Mouse (Mus musculus) embryo, embryonic 10 days (tissue): ENCODE measurements around the gene Grin3b.
A peak's percentile ranks its signal among the peaks of the same experiment; 100 is the strongest.

Experiments
- DNase-seq: peaks from one replicate; pipeline ENCODE4 v3.0.0-alpha.2; 2015; ENCODE audit warnings: low spot score

Gene Grin3b

DNA sequence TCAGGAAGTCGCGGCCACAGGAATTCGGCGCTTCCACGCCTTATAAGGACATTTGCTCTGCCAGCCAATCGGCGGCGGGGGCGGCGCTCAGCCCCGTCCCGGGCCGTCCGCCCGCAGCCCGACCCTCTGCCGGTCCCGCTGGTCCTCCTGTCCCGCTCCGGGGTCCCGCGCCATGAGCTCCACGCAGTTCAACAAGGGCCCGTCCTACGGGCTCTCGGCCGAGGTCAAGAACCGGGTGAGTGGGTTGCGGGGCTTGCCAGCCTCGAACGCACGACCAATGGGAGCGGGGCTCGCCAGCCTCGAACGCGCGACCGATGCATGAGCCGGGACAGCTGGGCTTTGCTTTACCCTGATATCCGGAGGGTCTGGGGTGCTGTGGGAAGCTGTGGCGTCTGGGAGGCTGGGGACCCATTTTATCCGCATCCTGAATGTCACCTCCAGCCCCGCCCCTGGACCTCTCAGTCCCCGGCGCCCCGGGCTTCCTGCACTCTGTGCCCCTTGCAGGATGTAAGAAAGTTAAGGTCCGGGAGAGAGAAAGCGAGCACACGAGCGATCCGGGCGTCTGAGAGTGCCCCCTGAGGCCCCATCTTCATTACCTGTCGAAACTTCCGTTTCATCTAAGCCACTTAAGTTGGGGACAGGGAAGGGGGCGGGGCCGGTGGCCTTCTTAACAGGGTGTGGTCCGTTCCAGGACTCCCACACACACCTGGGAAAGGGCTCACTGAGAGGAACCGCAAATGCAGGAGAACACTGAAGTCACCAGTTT, 18.2 kb downstream of the Grin3b start, which contains the start of gene Cnn2:
Cnn2 (plus strand) TSS at position 79 of the 766 bp plus-strand sequence.
- DNase-seq, result peak; percentile 80

DNA sequence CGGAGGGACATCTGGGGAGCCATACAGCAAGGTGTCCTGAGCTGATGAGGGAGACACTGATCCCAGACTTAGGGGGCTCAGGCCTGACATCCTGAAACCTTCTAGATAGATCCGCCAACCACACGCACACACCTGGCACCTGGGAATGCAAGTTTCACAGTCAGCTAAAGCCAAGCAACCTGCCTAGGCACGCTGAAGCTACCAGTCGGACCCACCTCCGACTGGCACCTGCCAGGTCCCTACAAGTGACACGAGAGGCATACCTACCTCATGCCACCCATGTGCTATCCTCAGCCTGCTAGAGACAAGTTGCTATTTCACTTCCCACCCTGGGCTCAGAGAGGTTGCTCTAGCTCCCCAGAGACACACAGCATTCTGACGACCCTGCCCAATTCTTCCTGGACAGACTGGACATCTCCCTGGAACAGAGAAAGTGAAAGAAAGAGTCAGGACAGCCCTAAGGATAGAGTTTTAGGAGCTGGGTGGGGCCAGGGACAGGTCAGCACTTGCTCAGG, 18.8 kb downstream of the Grin3b start:
- no peak for DNase-seq

DNA sequence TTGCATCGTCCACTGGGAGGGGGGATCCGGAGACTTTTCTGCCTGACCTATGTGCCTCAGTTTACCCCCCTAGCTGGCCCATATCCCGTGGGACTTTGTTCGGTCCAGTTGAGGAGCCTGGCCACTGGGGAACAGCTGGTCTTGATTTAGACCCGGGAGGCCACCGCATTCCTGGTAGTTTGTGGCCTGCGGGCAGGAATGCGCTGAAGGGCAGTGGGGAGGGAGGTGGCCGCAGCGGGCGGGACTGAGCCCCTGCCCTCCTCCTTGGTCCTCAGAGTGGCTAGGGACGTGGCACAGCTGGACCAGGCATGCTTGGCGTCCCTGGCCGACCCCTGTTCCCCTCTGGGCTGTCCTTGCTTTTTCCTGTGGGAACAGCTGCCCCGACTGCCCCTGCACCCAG, 19.4 kb downstream of the Grin3b start:
- peak; percentile 77 for DNase-seq

DNA sequence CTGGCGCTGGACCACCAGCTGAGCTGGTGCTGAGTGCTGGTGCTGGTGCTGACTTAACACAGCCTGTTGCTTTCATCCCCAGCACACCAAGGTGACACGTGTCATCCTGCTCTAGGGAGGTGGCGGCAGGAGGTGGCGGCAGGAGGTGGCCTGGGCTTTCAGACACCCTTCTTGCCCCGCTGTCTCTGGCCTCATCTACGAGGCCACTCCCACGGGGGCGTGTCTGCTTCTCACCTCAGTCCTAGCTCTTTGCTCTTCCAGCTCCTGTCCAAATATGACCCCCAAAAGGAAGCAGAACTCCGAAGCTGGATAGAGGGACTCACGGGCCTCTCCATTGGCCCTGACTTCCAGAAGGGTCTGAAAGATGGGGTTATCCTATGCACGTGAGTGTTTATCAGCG, 20.6 kb downstream of the Grin3b start:
- DNase-seq, result no peak

DNA sequence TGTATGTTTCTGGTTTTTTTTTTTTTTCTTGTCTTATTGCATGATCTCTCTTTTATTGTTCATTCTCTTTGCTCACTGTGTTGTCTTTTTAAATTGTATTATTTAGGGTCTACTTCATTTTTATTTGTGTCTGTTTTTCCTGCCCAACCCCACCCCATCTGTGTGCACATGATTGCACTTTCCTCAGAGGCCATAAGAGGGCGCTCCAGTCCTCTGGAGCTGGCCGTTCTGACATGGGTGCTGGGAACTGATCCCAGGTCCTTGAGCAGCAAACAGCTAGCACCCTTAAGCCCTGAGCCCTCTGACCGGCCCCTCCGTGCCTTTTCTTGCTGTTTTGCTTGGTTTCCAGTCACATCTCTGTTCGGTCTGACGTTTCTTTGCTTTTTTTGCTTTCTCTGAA, 21.0 kb downstream of the Grin3b start:
- DNase-seq, result no peak

DNA sequence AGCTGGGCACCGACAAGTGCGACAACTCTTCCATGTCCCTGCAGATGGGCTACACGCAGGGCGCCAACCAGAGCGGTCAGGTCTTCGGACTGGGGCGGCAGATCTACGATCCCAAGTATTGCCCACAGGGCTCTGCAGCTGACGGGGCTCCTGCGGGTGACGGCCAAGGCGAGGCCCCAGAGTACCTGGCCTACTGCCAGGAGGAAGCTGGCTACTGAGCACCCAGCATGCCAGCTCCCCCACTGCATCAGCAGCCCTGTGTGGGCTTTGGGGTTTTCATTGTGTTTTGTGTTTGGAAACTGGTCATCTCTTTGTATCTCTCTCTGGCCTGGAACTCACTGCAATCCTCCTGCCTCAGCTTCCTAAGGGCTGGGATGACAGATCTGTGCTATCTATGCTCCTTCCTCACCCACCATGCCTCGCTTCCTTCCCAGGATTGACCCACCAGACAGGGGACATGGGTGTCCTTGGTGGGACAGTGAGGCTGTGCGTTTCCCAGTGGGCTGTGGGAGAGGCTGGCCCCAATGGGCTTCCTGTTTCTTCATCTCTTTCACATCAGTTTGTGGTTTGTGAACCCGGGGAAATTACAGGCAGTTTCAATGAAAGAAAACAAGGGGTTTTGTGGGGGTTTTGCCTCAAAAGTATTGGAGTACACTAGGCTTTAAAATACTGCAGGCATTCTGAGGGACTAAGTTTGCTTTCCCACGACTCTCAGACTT, 24.0 kb downstream of the Grin3b start:
- DNase-seq, result no peak

DNA sequence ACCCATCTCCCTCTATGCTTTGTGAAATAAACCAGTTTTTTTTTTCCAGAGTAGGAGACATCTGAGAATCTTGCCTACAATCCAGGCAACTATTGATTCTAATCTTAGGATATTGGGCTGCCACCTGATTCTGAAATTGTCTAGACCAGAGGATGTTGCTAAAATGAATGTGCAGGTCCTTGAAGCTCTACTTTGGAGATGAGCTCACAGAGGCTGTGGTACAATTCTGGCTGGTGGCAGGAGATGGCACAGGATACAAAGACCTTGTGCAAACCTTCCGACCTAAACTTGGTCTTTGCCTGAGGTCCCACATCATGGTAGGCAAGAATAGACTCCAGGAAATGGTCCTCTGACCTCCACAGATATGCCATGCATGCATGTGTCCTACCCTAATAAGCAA, 25.1 kb downstream of the Grin3b start:
- no peak for DNase-seq

DNA sequence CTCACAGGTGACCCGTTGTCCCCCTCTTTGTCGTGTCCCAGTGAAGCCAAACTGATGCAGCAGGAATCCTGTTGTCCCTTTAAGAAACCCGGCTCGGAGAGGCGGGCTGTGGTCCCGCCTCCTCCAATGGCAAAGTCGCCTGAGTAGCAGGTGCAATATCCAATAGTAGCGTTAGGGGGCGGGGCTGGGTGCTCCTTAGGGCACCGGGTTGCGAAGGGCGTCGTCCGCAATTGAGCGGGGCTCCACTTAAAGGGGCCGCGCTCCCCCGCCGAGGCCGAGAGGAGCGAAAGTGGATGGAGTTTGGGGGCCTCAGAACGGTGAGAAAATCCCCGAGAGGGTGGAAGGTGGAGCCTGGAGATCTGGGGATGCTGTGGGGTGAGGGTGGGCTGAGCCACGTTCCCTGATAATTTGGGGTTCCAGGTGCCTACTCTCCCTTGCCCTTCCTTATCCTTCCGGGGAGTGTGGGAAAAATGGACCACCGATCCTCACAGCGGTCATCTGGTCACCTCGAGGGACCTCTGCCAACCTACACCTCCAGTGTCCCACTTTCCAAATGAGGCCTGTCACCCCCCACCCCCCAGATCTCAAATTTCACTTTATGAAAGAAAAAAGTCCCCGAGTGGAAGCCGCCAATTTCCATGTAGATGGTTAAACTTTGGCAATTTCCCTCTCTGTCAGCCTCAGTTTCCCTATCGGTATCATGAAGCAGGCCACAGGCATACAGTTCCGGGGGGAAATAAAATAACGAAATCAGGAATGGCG, 25.9 kb downstream of the Grin3b start, which contains the start of gene Abca7:
Abca7 (plus strand) TSS at position 223 of the 762 bp plus-strand sequence.
- DNase-seq, result peak; percentile 93

DNA sequence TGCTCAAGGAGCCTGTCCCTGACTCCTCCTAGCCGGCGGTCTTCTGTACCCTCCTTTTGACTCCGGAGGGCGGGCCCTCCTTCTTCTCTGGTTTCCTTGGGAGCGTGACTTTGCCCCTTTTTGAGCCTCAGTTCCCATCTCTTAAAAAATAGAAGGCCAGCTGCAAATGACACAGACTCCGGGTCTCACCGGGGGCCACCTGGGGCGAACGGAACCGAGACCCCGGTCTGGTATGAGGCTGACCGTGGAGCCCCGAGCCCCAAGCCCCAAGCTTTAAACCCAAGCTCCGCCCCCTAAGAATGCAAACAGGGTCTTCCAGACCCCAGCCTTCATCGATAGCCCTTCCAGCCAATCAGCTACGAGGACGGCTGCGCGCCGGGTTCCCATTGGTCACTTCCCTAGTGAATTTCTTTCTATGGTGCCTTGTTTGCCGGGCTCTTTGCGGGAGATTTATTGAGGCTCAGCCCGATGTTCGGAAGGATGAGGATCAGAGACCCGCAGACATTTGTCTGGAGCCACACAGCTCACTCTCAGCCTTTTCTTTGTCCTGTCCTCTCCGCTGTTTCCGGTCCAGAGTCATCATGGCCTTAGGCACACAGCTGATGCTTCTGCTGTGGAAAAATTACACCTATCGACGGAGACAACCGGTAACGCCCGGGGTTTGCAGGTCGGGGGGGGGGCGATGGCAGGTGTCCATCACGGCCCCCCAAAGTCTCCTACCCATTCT, 26.7 kb downstream of the Grin3b start:
- peak; percentile 95 for DNase-seq

DNA sequence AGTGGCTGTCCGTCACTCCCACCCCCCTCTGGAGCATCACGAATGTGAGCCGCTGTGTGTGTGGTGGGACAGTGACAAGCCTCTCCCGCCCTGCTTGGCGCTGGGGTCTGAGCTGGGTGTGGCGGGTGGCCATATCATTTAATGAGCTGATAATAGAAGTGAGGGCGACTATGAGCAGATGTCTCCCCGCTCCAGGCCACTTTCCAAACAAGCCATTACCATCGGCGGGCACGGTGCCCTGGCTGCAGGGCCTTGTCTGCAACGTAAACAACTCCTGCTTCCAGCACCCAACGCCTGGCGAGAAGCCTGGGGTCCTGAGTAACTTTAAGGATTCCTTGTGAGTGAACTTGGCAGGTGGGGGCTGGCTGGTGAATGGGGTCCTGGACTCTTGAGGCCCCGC, 27.3 kb downstream of the Grin3b start:
- DNase-seq, result no peak

DNA sequence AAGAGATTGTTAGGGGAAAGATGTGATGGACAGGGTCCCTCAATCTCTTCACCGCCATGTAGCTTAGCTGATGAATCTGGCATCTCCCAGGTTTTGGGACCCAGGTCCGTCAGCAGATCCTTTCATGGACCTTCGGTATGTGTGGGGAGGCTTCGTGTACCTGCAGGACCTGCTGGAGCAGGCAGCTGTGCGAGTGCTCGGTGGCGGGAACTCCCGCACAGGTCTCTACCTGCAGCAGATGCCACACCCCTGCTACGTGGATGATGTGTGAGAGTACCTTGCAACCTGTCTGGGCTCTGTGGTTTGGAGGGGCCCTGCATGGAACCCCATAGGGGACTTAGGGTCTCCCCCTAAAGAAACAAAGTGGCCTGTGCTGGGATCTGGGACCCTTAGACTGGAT, 31.4 kb downstream of the Grin3b start:
- DNase-seq, result no peak

DNA sequence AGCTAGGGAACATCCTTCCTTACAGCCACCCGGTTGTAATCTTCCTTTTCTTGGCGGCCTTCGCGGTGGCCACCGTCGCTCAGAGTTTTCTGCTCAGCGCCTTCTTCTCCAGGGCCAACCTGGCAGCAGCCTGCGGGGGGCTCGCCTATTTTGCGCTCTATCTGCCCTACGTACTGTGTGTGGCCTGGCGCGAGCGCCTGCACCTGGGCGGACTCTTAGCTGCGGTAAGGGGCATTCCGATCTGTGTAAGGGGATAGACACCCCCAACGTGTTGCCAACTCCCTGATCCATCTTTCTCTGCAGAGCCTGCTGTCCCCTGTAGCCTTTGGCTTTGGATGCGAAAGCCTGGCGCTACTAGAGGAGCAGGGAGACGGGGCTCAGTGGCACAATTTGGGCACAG, 32.3 kb downstream of the Grin3b start:
- DNase-seq, result no peak

DNA sequence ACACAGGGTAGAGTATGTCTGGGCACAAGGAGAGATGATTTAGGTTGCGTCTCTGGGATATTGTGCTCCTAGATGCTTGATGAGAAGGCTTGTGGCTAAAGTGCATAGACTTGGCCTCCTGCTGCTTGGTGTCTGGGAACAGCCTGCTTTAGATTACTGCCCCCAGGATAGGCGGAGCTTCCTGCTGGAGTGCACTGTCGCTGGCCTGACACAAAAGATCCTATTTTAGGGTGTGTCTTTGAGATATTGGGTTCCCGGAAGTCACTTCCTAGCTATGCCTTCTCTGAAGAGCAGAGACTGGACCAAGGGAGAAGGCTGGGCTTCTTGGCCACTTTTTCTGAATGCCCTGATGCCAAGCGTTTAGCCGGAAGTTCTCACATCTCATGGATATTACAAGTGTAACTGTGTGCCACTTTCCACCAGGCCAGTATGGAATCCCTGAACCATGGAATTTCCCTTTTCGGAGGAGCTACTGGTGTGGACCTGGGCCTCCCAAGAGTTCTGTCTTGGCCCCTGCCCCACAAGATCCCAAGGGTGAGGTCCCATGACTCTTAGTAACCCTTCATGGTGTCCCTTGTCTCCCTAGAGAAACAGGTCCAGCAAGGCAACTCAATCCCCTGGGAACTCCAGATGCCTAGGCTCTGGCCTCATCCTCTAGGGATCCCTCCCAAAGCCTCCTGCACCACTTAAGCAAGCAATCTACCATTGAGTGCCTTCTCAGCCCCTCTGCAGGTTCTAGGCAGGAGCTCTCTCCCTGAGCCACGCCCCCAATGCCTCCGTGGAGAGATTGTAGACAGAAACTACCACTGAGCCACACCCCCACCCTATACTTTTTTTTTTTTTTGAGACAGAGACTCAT, 33.1 kb downstream of the Grin3b start:
- DNase-seq, result no peak

DNA sequence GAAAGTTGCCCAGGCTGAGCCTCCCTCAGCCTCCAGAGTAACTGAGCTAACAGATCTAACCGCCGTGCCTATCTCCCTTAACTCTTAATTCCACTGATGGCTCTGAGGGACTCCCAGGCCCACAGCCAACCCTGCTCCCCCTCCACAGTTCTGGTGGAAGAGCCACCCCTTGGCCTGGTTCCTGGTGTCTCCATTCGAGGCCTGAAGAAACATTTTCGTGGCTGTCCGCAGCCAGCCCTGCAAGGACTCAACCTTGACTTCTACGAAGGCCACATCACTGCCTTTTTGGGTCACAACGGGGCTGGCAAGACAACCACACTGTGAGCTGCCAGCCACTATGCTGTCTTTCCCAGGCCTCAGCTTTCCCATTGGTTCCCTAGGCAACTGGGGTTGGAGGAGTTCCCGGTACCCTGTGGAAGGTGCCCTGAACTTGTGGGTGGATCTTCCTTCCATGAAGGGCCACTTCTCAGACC, 33.8 kb downstream of the Grin3b start:
- no peak for DNase-seq

DNA sequence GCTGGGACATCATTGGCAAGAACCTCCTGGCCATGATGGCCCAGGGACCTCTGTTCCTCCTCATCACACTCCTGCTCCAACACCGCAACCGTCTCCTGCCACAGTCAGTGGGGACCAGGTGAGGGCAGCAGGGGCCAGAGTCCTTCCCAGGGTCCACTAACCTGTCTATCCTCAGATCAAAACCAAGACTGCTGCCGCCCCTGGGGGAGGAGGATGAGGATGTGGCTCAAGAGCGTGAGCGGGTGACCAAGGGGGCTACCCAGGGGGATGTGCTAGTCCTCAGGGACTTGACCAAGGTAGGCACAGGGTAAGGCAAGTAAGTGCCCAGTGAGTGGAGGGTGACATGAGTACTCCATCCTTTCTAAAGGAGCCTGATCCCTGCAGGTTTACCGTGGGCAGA, 41.2 kb downstream of the Grin3b start:
- no peak for DNase-seq

DNA sequence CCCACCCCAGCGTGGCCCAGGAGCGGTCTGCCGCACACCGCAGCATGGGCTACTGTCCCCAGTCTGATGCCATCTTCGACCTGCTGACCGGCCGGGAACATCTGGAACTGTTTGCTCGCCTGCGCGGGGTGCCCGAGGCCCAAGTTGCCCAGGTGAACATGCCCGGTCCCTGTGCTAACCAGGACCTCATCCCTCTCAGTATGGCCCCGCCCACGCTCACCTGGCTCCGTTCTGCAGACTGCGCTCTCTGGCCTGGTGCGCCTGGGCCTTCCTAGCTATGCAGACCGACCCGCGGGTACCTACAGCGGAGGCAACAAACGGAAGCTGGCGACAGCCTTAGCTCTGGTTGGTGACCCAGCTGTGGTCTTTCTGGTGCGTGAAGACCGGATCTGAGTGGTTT, 43.1 kb downstream of the Grin3b start:
- no peak for DNase-seq

DNA sequence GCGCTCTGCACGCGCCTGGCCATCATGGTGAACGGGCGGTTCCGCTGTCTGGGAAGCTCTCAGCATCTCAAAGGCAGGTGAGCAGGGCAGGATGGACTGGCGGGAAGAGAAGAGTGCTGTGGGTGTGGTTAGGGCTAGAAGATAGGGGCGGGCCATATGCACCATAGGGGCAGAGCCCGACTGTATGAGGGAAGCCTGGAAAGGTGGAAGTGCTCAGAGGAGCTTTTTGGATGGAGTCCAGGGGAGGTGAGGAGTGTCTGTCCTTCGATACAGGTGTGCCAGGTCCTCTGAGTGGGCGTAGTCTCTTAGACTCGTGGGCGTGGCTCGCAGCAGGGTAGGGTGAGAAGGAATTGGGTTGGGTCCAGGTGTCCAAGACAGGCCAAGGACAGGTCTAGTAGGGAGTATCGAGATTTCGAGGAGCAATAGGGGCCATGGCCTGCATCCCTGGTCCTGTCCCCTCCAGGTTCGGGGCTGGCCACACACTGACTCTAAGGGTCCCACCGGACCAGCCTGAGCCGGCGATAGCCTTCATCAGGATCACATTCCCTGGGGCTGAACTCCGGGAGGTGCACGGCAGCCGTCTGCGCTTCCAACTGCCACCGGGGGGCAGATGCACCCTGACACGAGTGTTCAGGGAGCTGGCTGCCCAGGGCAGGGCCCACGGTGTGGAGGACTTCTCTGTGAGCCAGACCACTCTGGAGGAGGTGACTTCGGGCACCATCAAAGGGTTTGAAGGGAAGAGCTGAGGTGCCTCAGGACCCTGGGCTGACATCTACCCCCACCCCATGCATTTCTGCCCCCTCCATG, 44.2 kb downstream of the Grin3b start:
- DNase-seq, result no peak

DNA sequence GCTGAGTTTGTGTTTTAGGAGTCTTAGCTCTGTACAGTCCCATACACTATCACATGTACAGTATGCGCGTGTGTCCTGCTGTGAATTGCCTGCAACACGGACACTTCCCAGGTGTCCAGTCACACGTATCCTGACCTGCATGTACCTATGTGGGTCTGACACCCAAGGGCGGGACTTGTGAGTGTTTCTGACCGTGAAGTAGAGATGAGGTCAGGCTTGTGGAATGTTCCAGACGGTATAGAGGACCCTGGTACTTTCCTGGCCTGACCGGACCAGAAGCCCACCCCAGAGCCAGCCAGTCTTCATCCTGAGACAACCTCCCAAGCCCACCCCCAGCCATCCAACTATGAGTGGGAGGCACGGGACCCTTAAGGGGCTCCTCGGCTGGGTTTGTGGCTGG, 45.1 kb downstream of the Grin3b start:
- no peak for DNase-seq

DNA sequence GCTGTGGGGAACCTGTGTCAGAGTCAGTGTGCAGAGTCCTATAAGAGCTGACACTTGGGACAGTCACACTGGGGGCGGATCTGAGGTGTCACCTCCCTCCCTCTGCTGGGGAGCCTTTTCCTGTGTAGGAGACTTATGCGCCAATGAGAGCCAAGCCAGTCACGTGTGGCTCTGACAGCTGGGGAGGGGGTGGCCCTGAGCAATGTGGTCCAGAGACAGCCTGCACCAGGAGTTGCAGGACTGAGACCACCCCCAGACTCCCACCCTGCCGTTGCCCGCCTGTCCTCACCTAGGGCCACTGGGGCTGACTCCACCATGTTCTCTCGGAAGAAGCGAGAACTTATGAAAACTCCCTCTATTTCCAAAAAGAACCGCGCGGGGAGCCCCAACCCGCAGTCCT, 46.0 kb downstream of the Grin3b start, which contains the start of gene Arhgap45:
Arhgap45 (plus strand) TSS at position 143 of the 400 bp plus-strand sequence.
- no peak for DNase-seq

DNA sequence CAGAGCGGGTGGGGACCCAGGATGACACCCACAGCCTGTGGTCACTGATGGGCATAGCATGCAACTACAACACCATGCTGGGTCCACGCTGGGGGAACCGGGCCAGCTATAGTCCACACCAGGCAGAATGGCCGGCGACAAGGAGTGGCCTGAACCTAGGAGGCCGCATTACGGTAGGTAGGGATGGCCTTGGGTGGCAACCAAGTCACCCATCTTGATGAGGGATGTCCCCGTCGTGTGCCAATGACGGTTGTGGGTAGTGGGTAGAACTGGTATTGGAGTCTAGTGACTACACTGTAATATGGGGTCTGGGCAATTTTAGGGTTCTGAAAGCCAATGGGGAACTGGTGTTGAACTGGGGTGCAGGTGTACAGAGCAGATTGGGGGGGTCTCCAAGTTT, 46.4 kb downstream of the Grin3b start:
- no peak for DNase-seq
